Mouse (Mus musculus): ENCODE measurements around the gene Spon1. TPM values are rescaled to one million over a fixed set of nuclear protein-coding genes. Genes with fewer than 3 reads are reported as not detected.

The Spon1 gene
- polyA plus RNA-seq, 1 experiment from 2014 or later, result 79.7 TPM

DNA sequence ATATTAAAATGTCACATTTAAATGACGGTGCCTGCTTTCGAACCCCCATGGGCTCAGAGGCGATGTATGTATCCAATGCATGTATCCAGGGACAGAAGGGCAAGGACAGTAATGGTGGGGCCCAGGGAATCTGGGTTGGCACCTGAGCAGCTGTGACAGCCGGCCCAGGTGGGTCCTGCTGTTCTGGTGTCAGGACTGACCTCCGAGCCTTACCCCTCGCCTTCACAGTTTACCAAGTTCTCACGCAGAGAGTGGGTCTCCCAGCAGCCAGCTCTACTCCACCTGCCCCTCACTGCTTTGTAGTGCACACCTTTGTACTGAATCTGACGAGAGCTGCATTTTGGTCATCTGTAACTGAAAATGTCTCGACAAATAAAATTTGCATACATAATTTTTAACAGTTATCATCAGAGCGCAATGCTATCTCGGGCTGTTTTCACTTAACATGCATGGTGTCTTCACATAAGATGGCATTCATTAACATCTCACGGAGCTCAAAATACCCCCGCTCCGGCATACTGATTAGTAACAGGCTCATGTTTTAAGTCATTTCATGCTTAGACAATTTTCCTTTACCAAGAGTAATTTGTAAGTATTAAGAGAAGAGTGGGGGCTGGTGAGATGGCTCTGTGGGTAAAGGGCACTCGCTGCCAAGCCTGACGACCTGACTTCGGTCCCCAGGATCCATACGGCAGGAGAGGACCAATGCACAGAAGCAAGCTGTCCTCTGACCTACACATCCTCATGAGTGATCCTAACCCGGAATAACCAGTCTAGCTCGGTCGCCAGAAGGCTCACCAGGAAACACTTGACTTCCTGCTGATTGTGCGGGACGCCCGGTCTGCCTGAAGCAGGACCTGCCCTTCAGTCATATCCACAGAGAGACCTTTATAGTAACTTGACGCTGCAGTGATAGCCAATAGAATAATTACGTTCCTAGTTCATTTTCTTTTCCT, 277.5 kb downstream of the Spon1 start:
- Histone ChIP-seq H3K9ac (ENCODE audit: low read length) (no peak overlapping the region), H3K36me3 (ENCODE audit: control insufficient read depth, insufficient read depth, low read length) (peaks cover 61% of the 10 kb centered on the region), H3K4me1 (ENCODE audit: control insufficient read depth in 2 of 2, insufficient read depth in 2 of 2, low read length in 2 of 2) (peaks cover 21 to 44% of the 10 kb centered on the region in 2 experiments), H3K4me3 (ENCODE audit: control insufficient read depth in 1 of 2, insufficient read depth in 1 of 2, low read depth in 1 of 2, low read length in 2 of 2) (no peak overlapping the region), H3K9me3 (ENCODE audit: control insufficient read depth, low read length) (no peaks in the 10 kb centered on the region), H3K27me3 (ENCODE audit: control insufficient read depth, insufficient read depth, low read length) (no peaks in the 10 kb centered on the region), H3K27ac (replicated peaks in 1 of 2; ENCODE audit: control insufficient read depth in 1 of 2, insufficient read depth in 1 of 2, low read depth in 2 of 2, low read length in 2 of 2) (no peak overlapping the region), H3K4me2 (ENCODE audit: low read length) (no peak overlapping the region)
- WGBS, result 63% methylated on average over 26 of the region's 26 CpGs
- ATAC-seq (ENCODE audit: insufficient number of reproducible peaks, insufficient read depth, low FRiP score, low read depth), result peak; percentile 44; the same call in 1 of the 2 replicates

DNA sequence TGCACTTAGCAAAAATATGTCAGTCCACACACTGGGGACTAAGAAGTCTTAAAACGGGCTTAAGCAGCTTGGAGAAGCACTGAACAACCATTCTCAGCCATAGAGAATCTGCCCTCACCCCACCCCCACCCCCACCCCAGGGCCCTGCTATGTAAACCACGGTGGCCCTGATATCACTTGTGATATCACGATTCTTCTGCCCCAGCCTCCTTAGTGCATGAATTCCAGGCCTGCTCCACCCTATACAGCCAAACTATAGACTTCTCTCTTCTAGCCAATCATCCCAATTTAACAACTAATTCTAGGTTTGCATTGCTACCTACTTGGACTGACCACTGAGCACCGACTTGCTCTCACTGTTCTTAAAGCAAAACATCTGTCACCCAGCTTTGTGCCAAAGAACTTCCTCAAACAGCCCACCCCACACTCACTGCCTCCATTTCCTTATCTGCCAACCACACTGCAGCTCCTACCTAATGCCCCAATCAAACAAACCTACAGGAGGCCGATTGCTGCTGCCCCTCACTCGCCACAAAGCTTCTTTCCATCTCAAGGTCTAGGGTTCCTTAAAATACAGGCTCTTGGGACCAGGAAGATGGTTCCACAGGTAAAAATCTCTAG, 278.2 kb downstream of the Spon1 start:
- WGBS, result 45% methylated on average over 6 of the region's 6 CpGs

DNA sequence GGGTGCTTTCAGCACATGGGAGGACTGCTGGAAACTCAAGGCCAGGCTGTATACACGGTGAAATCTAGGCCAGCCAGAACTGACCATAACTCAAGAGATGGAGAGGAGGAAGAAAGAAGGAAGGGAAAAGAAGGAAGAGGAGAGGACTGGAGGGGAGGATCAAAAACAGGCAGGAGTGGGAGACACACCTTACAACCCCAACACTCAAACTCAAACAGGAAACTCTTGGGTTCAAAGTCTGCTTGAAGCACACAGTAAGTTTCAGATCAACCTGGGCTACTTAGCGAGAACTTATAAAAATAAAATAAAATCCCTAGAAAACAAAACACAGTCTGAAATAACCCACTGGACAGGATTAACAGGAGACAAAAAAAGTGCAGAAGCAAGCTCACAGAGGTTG, 280.0 kb downstream of the Spon1 start:
- H3K9me3 ChIP-seq (ENCODE audit: control insufficient read depth, low read length), result no peaks in the 10 kb centered on the region
- no peak overlapping the region for H3K9ac ChIP-seq (ENCODE audit: low read length)
- ATAC-seq (ENCODE audit: insufficient number of reproducible peaks, insufficient read depth, low FRiP score, low read depth), result no peak
- H3K36me3 ChIP-seq (ENCODE audit: control insufficient read depth, insufficient read depth, low read length), result peaks cover 57% of the 10 kb centered on the region
- no peak overlapping the region for H3K4me3 ChIP-seq (ENCODE audit: control insufficient read depth in 1 of 2, insufficient read depth in 1 of 2, low read depth in 1 of 2, low read length in 2 of 2)
- H3K4me1 ChIP-seq (ENCODE audit: control insufficient read depth in 2 of 2, insufficient read depth in 2 of 2, low read length in 2 of 2), result peaks cover 18 to 39% of the 10 kb centered on the region in 2 experiments
- 61% methylated on average over 2 of the region's 2 CpGs for WGBS
- no peak overlapping the region for H3K27ac ChIP-seq (replicated peaks in 1 of 2; ENCODE audit: control insufficient read depth in 1 of 2, insufficient read depth in 1 of 2, low read depth in 2 of 2, low read length in 2 of 2)
- no peak overlapping the region for H3K4me2 ChIP-seq (ENCODE audit: low read length)
- no peaks in the 10 kb centered on the region for H3K27me3 ChIP-seq (ENCODE audit: control insufficient read depth, insufficient read depth, low read length)

More for the DNA sequence above, 278.2 kb downstream of the Spon1 start:
- peaks cover 21 to 40% of the 10 kb centered on the region in 2 experiments for H3K4me1 ChIP-seq (ENCODE audit: control insufficient read depth in 2 of 2, insufficient read depth in 2 of 2, low read length in 2 of 2)
- H3K9me3 ChIP-seq (ENCODE audit: control insufficient read depth, low read length), result no peaks in the 10 kb centered on the region
- no peak overlapping the region for H3K9ac ChIP-seq (ENCODE audit: low read length)
- H3K27me3 ChIP-seq (ENCODE audit: control insufficient read depth, insufficient read depth, low read length), result no peaks in the 10 kb centered on the region
- ATAC-seq (ENCODE audit: insufficient number of reproducible peaks, insufficient read depth, low FRiP score, low read depth), result no peak
- H3K27ac ChIP-seq (replicated peaks in 1 of 2; ENCODE audit: control insufficient read depth in 1 of 2, insufficient read depth in 1 of 2, low read depth in 2 of 2, low read length in 2 of 2), result no peak overlapping the region
- no peak overlapping the region for H3K4me2 ChIP-seq (ENCODE audit: low read length)
- no peak overlapping the region for H3K4me3 ChIP-seq (ENCODE audit: control insufficient read depth in 1 of 2, insufficient read depth in 1 of 2, low read depth in 1 of 2, low read length in 2 of 2)
- H3K36me3 ChIP-seq (ENCODE audit: control insufficient read depth, insufficient read depth, low read length), result peaks cover 63% of the 10 kb centered on the region

DNA sequence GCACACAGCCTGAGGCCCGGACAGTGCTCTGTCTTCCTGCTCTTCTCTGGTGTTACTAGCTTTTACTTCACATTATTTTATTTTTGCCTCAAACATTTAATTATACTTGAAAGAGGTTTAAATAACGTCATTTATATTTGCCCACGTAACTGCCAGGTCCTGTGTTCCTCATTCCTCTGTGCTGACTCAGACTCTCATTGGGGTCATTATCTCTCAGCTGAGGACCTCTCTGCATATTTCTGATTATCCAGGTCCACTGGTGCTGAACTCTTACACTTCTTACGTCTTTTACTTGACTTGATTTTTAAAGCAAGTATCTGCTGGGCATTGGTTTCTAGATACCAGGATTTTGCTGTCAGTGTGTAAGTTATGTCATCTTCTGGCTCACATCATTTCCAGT, 287.9 kb downstream of the Spon1 start:
- Histone ChIP-seq H3K27ac (replicated peaks in 1 of 2; ENCODE audit: control insufficient read depth in 1 of 2, insufficient read depth in 1 of 2, low read depth in 2 of 2, low read length in 2 of 2) (peak overlapping the region in 1 of 2 experiments; percentile 25; a peak in 1 of 4 replicates), H3K27me3 (ENCODE audit: control insufficient read depth, insufficient read depth, low read length) (no peaks in the 10 kb centered on the region), H3K4me3 (ENCODE audit: control insufficient read depth in 1 of 2, insufficient read depth in 1 of 2, low read depth in 1 of 2, low read length in 2 of 2) (no peak overlapping the region), H3K4me1 (ENCODE audit: control insufficient read depth in 2 of 2, insufficient read depth in 2 of 2, low read length in 2 of 2) (peaks cover 6 to 25% of the 10 kb centered on the region in 2 experiments), H3K9ac (ENCODE audit: low read length) (no peak overlapping the region), H3K9me3 (ENCODE audit: control insufficient read depth, low read length) (no peaks in the 10 kb centered on the region), H3K36me3 (ENCODE audit: control insufficient read depth, insufficient read depth, low read length) (peaks cover 46% of the 10 kb centered on the region), H3K4me2 (ENCODE audit: low read length) (no peak overlapping the region)
- no peak for ATAC-seq (ENCODE audit: insufficient number of reproducible peaks, insufficient read depth, low FRiP score, low read depth)
- 32% methylated on average over 4 of the region's 4 CpGs for WGBS

DNA sequence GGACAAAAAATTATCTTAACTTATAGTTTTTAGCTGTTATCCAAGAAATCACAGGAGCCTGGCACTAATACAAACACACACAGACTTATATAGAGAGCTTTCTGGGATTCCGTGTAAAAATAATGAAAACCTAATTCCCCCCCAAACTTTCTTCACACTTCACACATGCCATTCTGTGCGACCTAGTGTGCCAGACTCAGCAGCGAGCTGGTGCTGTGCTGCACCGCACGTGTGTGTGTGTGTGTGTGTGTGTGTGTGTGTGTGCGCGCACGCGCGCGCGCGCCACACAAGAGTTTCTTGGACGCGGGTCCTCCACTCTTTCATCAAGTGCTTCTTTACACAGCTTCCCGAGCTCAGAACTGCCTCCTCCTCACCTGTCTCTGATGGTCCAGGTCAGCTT, 292.4 kb downstream of the Spon1 start:
- H3K4me1 ChIP-seq (ENCODE audit: control insufficient read depth in 2 of 2, insufficient read depth in 2 of 2, low read length in 2 of 2), result peaks cover 3 to 16% of the 10 kb centered on the region in 2 experiments
- no peaks in the 10 kb centered on the region for H3K9me3 ChIP-seq (ENCODE audit: control insufficient read depth, low read length)
- no peak overlapping the region for H3K9ac ChIP-seq (ENCODE audit: low read length)
- ATAC-seq (ENCODE audit: insufficient number of reproducible peaks, insufficient read depth, low FRiP score, low read depth), result no peak
- H3K36me3 ChIP-seq (ENCODE audit: control insufficient read depth, insufficient read depth, low read length), result peaks cover 33% of the 10 kb centered on the region
- 90% methylated on average over 16 of the region's 16 CpGs for WGBS
- no peak overlapping the region for H3K4me3 ChIP-seq (ENCODE audit: control insufficient read depth in 1 of 2, insufficient read depth in 1 of 2, low read depth in 1 of 2, low read length in 2 of 2)
- H3K27ac ChIP-seq (replicated peaks in 1 of 2; ENCODE audit: control insufficient read depth in 1 of 2, insufficient read depth in 1 of 2, low read depth in 2 of 2, low read length in 2 of 2), result no peak overlapping the region
- H3K27me3 ChIP-seq (ENCODE audit: control insufficient read depth, insufficient read depth, low read length), result no peaks in the 10 kb centered on the region
- no peak overlapping the region for H3K4me2 ChIP-seq (ENCODE audit: low read length)

DNA sequence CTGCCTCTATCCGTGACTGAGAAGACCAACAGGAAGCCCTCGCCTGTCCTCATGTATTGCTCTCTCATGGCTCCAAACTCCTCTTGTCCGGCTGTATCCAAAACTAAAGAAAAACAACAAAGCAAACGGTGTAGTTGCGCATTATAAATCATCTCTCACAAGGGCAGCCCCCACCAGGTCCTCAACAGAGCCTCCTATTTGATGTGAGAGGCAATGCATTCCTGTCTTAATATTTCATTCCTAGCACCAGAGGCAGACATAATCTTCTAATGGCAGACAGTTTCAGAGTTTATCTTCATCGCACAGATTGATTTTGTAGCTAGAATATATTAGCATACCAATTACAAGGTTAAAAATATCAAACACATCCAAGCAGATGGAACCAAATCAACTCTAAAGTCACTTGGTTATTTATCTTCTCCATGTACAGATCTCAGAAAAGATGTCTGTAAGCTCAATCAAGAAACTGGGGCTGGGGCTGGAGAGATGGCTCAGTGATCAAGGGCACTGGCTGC, 293.2 kb downstream of the Spon1 start:
- Histone ChIP-seq H3K9ac (ENCODE audit: low read length) (no peak overlapping the region), H3K36me3 (ENCODE audit: control insufficient read depth, insufficient read depth, low read length) (peaks cover 33% of the 10 kb centered on the region), H3K4me2 (ENCODE audit: low read length) (no peak overlapping the region), H3K4me1 (ENCODE audit: control insufficient read depth in 2 of 2, insufficient read depth in 2 of 2, low read length in 2 of 2) (peaks cover 3 to 14% of the 10 kb centered on the region in 2 experiments), H3K27me3 (ENCODE audit: control insufficient read depth, insufficient read depth, low read length) (no peaks in the 10 kb centered on the region), H3K9me3 (ENCODE audit: control insufficient read depth, low read length) (no peaks in the 10 kb centered on the region), H3K27ac (replicated peaks in 1 of 2; ENCODE audit: control insufficient read depth in 1 of 2, insufficient read depth in 1 of 2, low read depth in 2 of 2, low read length in 2 of 2) (no peak overlapping the region), H3K4me3 (ENCODE audit: control insufficient read depth in 1 of 2, insufficient read depth in 1 of 2, low read depth in 1 of 2, low read length in 2 of 2) (no peak overlapping the region)
- ATAC-seq (ENCODE audit: insufficient number of reproducible peaks, insufficient read depth, low FRiP score, low read depth), result no peak
- WGBS, result 83% methylated on average over 6 of the region's 6 CpGs

DNA sequence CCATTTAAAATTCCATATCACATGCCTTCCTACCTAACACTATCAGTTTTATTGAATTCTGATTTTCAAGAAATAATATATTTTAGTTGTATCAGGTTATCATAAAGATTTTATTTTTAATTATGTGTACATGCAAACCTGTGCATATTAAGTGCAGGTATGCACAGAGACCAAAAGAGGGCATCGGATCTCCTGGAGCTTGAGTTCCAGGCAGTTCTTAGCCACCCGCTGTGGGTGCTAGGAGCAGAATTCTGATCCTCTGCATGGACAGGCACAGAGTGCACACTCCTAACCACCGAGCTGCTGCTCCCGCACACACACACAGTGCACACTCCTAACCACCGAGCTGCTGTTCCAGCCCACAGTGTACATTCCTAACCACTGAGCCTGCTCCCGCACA, 294.6 kb downstream of the Spon1 start:
- Histone ChIP-seq H3K4me2 (ENCODE audit: low read length) (no peak overlapping the region), H3K4me1 (ENCODE audit: control insufficient read depth in 2 of 2, insufficient read depth in 2 of 2, low read length in 2 of 2) (peaks cover 10 to 24% of the 10 kb centered on the region in 2 experiments), H3K9me3 (ENCODE audit: control insufficient read depth, low read length) (no peaks in the 10 kb centered on the region), H3K27ac (replicated peaks in 1 of 2; ENCODE audit: control insufficient read depth in 1 of 2, insufficient read depth in 1 of 2, low read depth in 2 of 2, low read length in 2 of 2) (no peak overlapping the region), H3K27me3 (ENCODE audit: control insufficient read depth, insufficient read depth, low read length) (no peaks in the 10 kb centered on the region), H3K4me3 (ENCODE audit: control insufficient read depth in 1 of 2, insufficient read depth in 1 of 2, low read depth in 1 of 2, low read length in 2 of 2) (no peak overlapping the region), H3K9ac (ENCODE audit: low read length) (no peak overlapping the region), H3K36me3 (ENCODE audit: control insufficient read depth, insufficient read depth, low read length) (peaks cover 30% of the 10 kb centered on the region)
- 90% methylated on average over 6 of the region's 6 CpGs for WGBS
- no peak for ATAC-seq (ENCODE audit: insufficient number of reproducible peaks, insufficient read depth, low FRiP score, low read depth)

Measured in heart, embryonic 14.5 days (tissue).